Mouse (Mus musculus): ENCODE measurements at regions not wholly inside any gene's neighbourhood (a gene's known extent, or its start where the extent isn't known, plus 50 kb on each side); places are given as distances from the start of the nearest gene placed in this dataset.

DNA sequence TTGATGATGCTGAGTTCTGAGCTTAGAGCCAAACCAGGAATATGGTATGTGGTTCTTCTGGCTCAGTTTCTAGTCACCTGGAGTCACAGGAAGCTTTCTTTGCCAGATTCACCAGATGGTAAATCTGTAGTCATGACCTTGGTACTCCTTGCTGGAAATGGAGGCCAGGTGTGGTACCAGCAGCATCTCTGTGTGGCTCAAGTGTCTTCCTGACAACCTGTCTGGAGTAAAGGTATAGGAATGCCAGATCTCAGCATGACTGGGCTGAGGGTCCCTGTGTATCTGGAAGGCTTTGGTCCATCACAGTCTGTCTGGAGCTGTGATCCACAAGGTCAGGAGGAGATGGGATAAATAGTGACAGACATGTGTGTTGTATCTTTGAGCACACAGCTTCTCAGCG is 88.0 kb upstream of the Kcnj15 start:
- no peak for DNase-seq
- Histone ChIP-seq H3K36me3 (replicated peaks; ENCODE audit: insufficient read depth, low read length) (no peaks in the 10 kb centered on the region), H3K4me3 (ENCODE audit: low read depth, low read length) (no peak overlapping the region), H3K9ac (replicated peaks) (no peak overlapping the region), H3K4me2 (ENCODE audit: low read depth, low read length) (no peak overlapping the region), H3K27me3 (ENCODE audit: insufficient read depth, low read length) (no peaks in the 10 kb centered on the region), H3K4me1 (ENCODE audit: insufficient read depth) (no peaks in the 10 kb centered on the region), H3K9me3 (ENCODE audit: low read length) (no peaks in the 10 kb centered on the region), H3K27ac (ENCODE audit: low read depth) (no peak overlapping the region)
- no peak for ATAC-seq
- 91% methylated on average over 1 of the region's 1 CpGs for WGBS (ENCODE audit: insufficient replicate concordance)
- TF ChIP-seq EP300 (IDR thresholded peaks at IDR 0.05; ENCODE audit: low read depth) (no peak), CTCF (IDR thresholded peaks at IDR 0.05; ENCODE audit: low read depth) (no peak)

DNA sequence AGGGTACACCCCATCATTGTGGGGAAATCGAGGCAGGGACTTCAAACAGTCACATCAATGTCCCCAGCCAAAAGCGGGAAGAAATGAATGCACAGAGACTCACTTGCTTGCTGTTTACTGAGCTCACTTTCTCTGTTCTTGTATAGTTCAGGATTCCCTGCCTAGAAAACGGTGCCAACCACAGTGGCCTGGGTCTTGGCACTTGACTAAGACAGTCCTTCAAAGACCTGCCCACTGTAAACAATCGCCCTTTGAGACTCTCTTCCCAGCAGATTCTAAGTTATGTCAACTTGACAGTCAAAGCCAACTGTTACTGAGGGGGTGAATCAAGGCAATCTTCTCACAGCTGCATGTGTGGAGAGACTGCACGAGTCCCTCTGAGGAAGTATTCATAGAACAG is 76.8 kb upstream of the Kcnj15 start:
- Histone ChIP-seq H3K36me3 (replicated peaks; ENCODE audit: insufficient read depth, low read length) (no peaks in the 10 kb centered on the region), H3K27ac (ENCODE audit: low read depth) (no peak overlapping the region), H3K27me3 (ENCODE audit: insufficient read depth, low read length) (no peaks in the 10 kb centered on the region), H3K4me1 (ENCODE audit: insufficient read depth) (no peaks in the 10 kb centered on the region), H3K9me3 (ENCODE audit: low read length) (no peaks in the 10 kb centered on the region), H3K4me3 (ENCODE audit: low read depth, low read length) (no peak overlapping the region), H3K9ac (replicated peaks) (no peak overlapping the region), H3K4me2 (ENCODE audit: low read depth, low read length) (no peak overlapping the region)
- no peak for TF ChIP-seq CTCF (IDR thresholded peaks at IDR 0.05; ENCODE audit: low read depth)
- TF ChIP-seq EP300 (IDR thresholded peaks at IDR 0.05; ENCODE audit: low read depth) = no peak
- ATAC-seq (no peak), DNase-seq (no peak)
- WGBS (ENCODE audit: insufficient replicate concordance) = 70% methylated on average over 5 of the region's 5 CpGs

DNA sequence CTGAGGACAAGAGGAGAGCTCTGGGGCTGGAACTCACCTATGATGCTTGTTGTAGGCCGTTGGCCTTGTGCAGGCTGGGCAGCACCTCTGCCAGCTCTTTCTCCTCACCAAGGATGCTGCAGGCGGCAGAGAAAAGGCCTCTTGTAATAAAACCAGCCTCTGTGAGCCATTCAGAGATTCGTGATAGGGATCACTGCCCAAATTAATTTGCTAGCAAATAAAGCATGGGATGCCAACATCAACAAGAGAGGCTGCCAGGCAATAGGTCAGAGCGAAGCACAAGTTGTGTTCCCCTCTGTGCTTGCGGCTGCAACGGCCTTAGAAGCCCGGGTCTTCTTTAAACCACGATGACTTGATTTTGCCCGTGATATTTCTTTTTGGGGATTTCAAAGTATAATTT is 72.0 kb upstream of the Kcnj15 start:
- Histone ChIP-seq H3K9ac (replicated peaks) (no peak overlapping the region), H3K27me3 (ENCODE audit: insufficient read depth, low read length) (no peaks in the 10 kb centered on the region), H3K4me2 (ENCODE audit: low read depth, low read length) (no peak overlapping the region), H3K36me3 (replicated peaks; ENCODE audit: insufficient read depth, low read length) (no peaks in the 10 kb centered on the region), H3K9me3 (ENCODE audit: low read length) (no peaks in the 10 kb centered on the region), H3K27ac (ENCODE audit: low read depth) (no peak overlapping the region), H3K4me3 (ENCODE audit: low read depth, low read length) (no peak overlapping the region), H3K4me1 (ENCODE audit: insufficient read depth) (no peaks in the 10 kb centered on the region)
- no peak for ATAC-seq
- no peak for DNase-seq
- 76% methylated on average over 9 of the region's 9 CpGs for WGBS (ENCODE audit: insufficient replicate concordance)
- TF ChIP-seq CTCF (IDR thresholded peaks at IDR 0.05; ENCODE audit: low read depth) (no peak), EP300 (IDR thresholded peaks at IDR 0.05; ENCODE audit: low read depth) (no peak)

DNA sequence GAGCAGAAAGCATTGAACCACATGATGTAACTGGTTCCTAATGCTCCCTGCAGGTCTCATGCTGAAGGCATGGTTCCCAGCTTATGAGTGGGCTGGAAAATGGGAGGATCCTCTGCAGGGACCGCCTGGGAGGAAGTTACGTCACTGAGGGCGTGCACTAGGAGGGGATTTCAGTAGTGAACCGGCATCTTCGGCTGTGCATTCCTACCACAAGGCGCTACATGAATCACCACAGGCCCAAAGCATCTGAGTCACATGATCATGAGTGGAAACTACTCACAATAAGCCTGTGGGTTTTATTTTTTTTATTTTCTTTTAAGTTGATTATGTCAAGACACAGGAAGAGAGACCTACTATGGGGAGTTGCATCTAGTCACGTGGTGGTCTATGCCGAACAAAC is 68.2 kb upstream of the Kcnj15 start:
- Histone ChIP-seq H3K36me3 (replicated peaks; ENCODE audit: insufficient read depth, low read length) (no peaks in the 10 kb centered on the region), H3K4me3 (ENCODE audit: low read depth, low read length) (no peak overlapping the region), H3K9me3 (ENCODE audit: low read length) (no peaks in the 10 kb centered on the region), H3K4me2 (ENCODE audit: low read depth, low read length) (no peak overlapping the region), H3K9ac (replicated peaks) (no peak overlapping the region), H3K27ac (ENCODE audit: low read depth) (no peak overlapping the region), H3K27me3 (ENCODE audit: insufficient read depth, low read length) (no peaks in the 10 kb centered on the region), H3K4me1 (ENCODE audit: insufficient read depth) (no peaks in the 10 kb centered on the region)
- DNase-seq = no peak
- ATAC-seq = no peak
- 65% methylated on average over 8 of the region's 8 CpGs for WGBS (ENCODE audit: insufficient replicate concordance)
- no peak for TF ChIP-seq CTCF (IDR thresholded peaks at IDR 0.05; ENCODE audit: low read depth)

DNA sequence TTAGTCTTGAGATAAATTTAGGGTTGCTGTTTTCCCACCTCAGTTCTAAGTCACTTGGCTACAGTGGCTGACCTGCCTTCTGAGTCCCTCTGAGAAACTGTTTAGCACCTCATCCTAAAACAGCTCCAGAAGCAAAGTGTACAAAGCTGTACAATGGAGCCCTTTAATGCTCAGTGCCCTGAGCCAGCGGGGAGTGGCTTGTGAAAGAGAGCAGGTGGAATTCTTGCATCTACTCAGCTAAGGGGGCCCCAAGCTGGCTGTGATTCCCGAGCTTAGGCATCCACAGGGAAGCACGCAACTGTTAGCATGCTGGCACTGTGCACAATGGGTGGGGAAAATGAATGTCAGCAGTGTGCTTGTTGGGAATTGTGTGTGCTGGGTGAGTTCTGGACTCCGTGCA is 63.2 kb upstream of the Kcnj15 start:
- Histone ChIP-seq H3K27ac (ENCODE audit: low read depth) (no peak overlapping the region), H3K9me3 (ENCODE audit: low read length) (no peaks in the 10 kb centered on the region), H3K27me3 (ENCODE audit: insufficient read depth, low read length) (no peaks in the 10 kb centered on the region), H3K4me3 (ENCODE audit: low read depth, low read length) (no peak overlapping the region), H3K4me2 (ENCODE audit: low read depth, low read length) (no peak overlapping the region), H3K9ac (replicated peaks) (no peak overlapping the region), H3K4me1 (ENCODE audit: insufficient read depth) (no peaks in the 10 kb centered on the region), H3K36me3 (replicated peaks; ENCODE audit: insufficient read depth, low read length) (no peaks in the 10 kb centered on the region)
- no peak for TF ChIP-seq CTCF (IDR thresholded peaks at IDR 0.05; ENCODE audit: low read depth)
- no peak for TF ChIP-seq EP300 (IDR thresholded peaks at IDR 0.05; ENCODE audit: low read depth)
- WGBS (ENCODE audit: insufficient replicate concordance) = 70% methylated on average over 4 of the region's 4 CpGs
- no peak for DNase-seq
- no peak for ATAC-seq

DNA sequence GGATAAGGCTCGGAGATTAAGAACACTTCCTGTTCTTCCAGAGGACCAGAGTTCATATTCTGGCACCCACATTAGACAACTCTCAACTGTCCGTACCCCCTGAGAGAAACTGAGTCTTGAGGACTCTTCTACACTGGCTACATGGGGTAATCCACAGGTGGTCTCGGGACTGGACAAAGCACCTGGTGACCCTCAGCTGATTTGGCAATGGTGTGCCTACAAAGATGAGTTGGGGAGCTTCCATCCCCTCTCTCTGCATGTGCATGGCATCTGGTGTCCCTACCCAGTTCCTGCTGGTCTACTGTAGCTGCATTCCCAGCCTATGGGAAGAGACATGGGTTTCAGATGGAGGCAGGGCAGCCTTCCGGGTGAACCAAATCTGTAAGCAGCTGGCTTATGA is 61.2 kb upstream of the Kcnj15 start:
- DNase-seq = no peak
- WGBS (ENCODE audit: insufficient replicate concordance) = 67% methylated on average over 4 of the region's 4 CpGs
- ATAC-seq = no peak
- Histone ChIP-seq H3K9ac (replicated peaks) (no peak overlapping the region), H3K4me2 (ENCODE audit: low read depth, low read length) (no peak overlapping the region), H3K4me1 (ENCODE audit: insufficient read depth) (no peaks in the 10 kb centered on the region), H3K9me3 (ENCODE audit: low read length) (no peaks in the 10 kb centered on the region), H3K27ac (ENCODE audit: low read depth) (no peak overlapping the region), H3K4me3 (ENCODE audit: low read depth, low read length) (no peak overlapping the region), H3K36me3 (replicated peaks; ENCODE audit: insufficient read depth, low read length) (no peaks in the 10 kb centered on the region), H3K27me3 (ENCODE audit: insufficient read depth, low read length) (no peaks in the 10 kb centered on the region)
- TF ChIP-seq EP300 (IDR thresholded peaks at IDR 0.05; ENCODE audit: low read depth) (no peak), CTCF (IDR thresholded peaks at IDR 0.05; ENCODE audit: low read depth) (no peak)

DNA sequence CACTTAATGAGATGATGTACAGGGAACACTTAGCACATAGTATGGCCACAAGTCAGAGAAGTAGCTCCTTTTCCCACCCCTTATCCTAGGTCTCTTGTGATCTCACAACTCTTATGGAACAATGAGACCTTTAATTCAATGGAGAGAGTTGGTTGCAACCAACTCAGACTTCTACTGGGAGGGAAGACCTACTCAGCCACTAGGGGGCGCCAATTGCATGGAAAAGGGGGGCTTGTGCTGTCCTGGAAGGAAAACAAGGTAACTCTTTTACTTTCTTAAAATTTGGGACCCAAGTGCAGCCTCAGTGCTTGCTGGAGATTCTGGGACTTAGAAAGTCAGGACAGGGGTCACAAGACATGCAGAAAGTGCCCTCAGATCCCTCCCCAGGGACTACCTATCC is 60.7 kb upstream of the Kcnj15 start:
- no peak overlapping the region for H3K27ac ChIP-seq (ENCODE audit: low read depth)
- no peak overlapping the region for H3K4me3 ChIP-seq (ENCODE audit: low read depth, low read length)
- ATAC-seq (no peak), DNase-seq (peak; percentile 76)
- H3K36me3 ChIP-seq (replicated peaks; ENCODE audit: insufficient read depth, low read length) = no peaks in the 10 kb centered on the region
- no peak overlapping the region for H3K9ac ChIP-seq (replicated peaks)
- no peaks in the 10 kb centered on the region for H3K27me3 ChIP-seq (ENCODE audit: insufficient read depth, low read length)
- WGBS (ENCODE audit: insufficient replicate concordance) = 0% methylated on average over 1 of the region's 1 CpGs
- no peaks in the 10 kb centered on the region for H3K4me1 ChIP-seq (ENCODE audit: insufficient read depth)
- H3K4me2 ChIP-seq (ENCODE audit: low read depth, low read length) = no peak overlapping the region
- no peaks in the 10 kb centered on the region for H3K9me3 ChIP-seq (ENCODE audit: low read length)
- TF ChIP-seq CTCF (IDR thresholded peaks at IDR 0.05; ENCODE audit: low read depth) = peak; percentile 87
- TF ChIP-seq EP300 (IDR thresholded peaks at IDR 0.05; ENCODE audit: low read depth) = no peak
